Comparison of ENCODE assay signal across 8 mouse cellular contexts in the genomic region with DNA sequence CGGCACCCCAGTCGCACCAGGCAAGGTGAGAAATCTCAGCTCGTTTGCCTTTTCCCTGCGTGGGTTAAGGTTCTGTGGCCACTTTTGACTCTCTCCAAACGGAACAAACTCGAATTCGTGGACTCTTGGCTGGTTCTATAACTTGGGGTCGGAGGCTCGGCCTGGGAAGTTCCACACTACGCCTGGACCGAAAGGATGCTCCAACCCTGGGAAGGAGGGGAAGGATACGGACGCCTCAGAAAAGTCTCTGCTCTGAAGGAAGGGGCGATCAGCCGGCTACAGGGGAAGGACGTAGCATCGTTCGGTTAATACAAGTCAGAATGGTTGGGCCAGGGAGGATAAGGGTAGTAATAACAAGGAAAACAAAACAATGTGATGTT. TPM values are rescaled to one million over a fixed set of nuclear protein-coding genes. Genes with fewer than 3 reads are reported as not detected.
DNase-seq lines count a peak whose midpoint lies in the region; ATAC-seq and TF ChIP-seq lines count a peak whose summit lies in the region.

No protein-coding gene starts in this region.

- peak overlapping the region; percentile 82 for H3K4me2 ChIP-seq in heart, embryonic 13.5 days

- peak overlapping the region; percentile 66 for H3K27ac ChIP-seq in heart, embryonic 13.5 days (replicated peaks)
- no peak overlapping the region for H3K27ac ChIP-seq in MEL (ENCODE audit: control insufficient read depth, low read depth, low read length)

- TF ChIP-seq POLR2A in MEL (IDR thresholded peaks at IDR 0.05; ENCODE audit: control insufficient read depth in 1 of 2, insufficient read depth in 1 of 2, low read depth in 1 of 2, low read length in 2 of 2, poor library complexity in 1 of 2), result no peak

- no peaks in the 10 kb centered on the region for H3K36me3 ChIP-seq in heart, embryonic 13.5 days
- peaks cover 0 to 10% of the 10 kb centered on the region in 2 experiments; a peak in 2 of 4 replicates for H3K36me3 ChIP-seq in MEL (ENCODE audit: control insufficient read depth in 1 of 2, insufficient read depth in 2 of 2, low read length in 2 of 2)

- no peaks in the 10 kb centered on the region for H3K27me3 ChIP-seq in heart, embryonic 13.5 days (replicated peaks)
- no peaks in the 10 kb centered on the region for H3K27me3 ChIP-seq in MEL (ENCODE audit: control insufficient read depth in 1 of 2, insufficient read depth in 2 of 2, low read length in 2 of 2)

- TF ChIP-seq RAD21 in MEL (IDR thresholded peaks at IDR 0.05; ENCODE audit: low read depth, low read length), result no peak

- peak overlapping the region; percentile 80 for H3K4me3 ChIP-seq in heart, embryonic 13.5 days
- H3K4me3 ChIP-seq in MEL (ENCODE audit: control insufficient read depth in 1 of 2, insufficient read depth in 1 of 2, low read depth in 2 of 2, low read length in 2 of 2), result peak overlapping the region; percentile 76

- H3K4me1 ChIP-seq in heart, embryonic 13.5 days, result peaks cover 8% of the 10 kb centered on the region
- H3K4me1 ChIP-seq in MEL (ENCODE audit: control insufficient read depth in 1 of 2, insufficient read depth in 2 of 2, low read length in 2 of 2), result peaks cover 0 to 3% of the 10 kb centered on the region in 2 experiments; a peak in 2 of 4 replicates

- WGBS in heart, embryonic 13.5 days, result under 1% methylated on average over 18 of the region's 18 CpGs

- no peaks in the 10 kb centered on the region for H3K9me3 ChIP-seq in heart, embryonic 13.5 days
- H3K9me3 ChIP-seq in MEL (replicated peaks; ENCODE audit: insufficient read depth, low read length), result no peaks in the 10 kb centered on the region

- ATAC-seq in heart, embryonic 13.5 days (ENCODE audit: extremely low read depth, insufficient number of reproducible peaks, low FRiP score, low TSS enrichment), result peak; percentile 32; the same call in 1 of the 2 replicates
- ATAC-seq in hematopoietic stem cell, adult 5-6 weeks (replicated peaks in 1 of 2; ENCODE audit: insufficient read depth in 1 of 2, low FRiP score in 2 of 2, low TSS enrichment in 1 of 2, low read depth in 1 of 2, poor library complexity in 2 of 2, severe bottlenecking in 2 of 2), result peak; percentile 28 to 50; a peak in 3 of 4 replicates
- peak; percentile 41 for ATAC-seq in megakaryocyte progenitor cell, adult 5-6 weeks (replicated peaks; ENCODE audit: poor library complexity)

- no peak for TF ChIP-seq EP300 in MEL (IDR thresholded peaks at IDR 0.05; ENCODE audit: low read depth in 1 of 2, low read length in 2 of 2)

- H3K9ac ChIP-seq in heart, embryonic 13.5 days, result peak overlapping the region; percentile 90
- H3K9ac ChIP-seq in MEL (ENCODE audit: control insufficient read depth, low read depth, low read length, poor library complexity, severe bottlenecking), result peak overlapping the region; percentile 73

- no peak for DNase-seq in heart, adult 18-20 months
- DNase-seq in MEL (ENCODE audit: low read depth, low spot score), result no peak
- DNase-seq in right cerebral cortex, postnatal 14 days, result no peak
- DNase-seq in thymus, postnatal 0 days (ENCODE audit: low spot score), result no peak
- no peak for DNase-seq in kidney, adult 8-10 months

- no peaks in the 10 kb centered on the region for H3K79me2 ChIP-seq in MEL (ENCODE audit: control insufficient read depth, insufficient read depth, low read length, poor library complexity)

- no peak for TF ChIP-seq CTCF in MEL (IDR thresholded peaks at IDR 0.05 in 2 of 3, conservative IDR thresholded peaks at IDR 0.05 in 1 of 3; ENCODE audit: control insufficient read depth in 1 of 3, insufficient read depth in 1 of 3, low read depth in 2 of 3, low read length in 3 of 3, poor library complexity in 1 of 3, severe bottlenecking in 1 of 3)

TF ChIP-seq in MEL, 35 proteins besides CTCF, POLR2A, EP300 and RAD21:
- TF ChIP-seq MXI1 (IDR thresholded peaks at IDR 0.05; ENCODE audit: low read depth, low read length), result peak; percentile 5; the same call in 1 of the 2 replicates
- no peak for TF ChIP-seq BHLHE40 (IDR thresholded peaks at IDR 0.05; ENCODE audit: borderline replicate concordance, low read depth, low read length)

RNA-seq across cellular contexts. Expression of a gene that starts 0.3 kb away (rescaled TPM):
- polyA plus RNA-seq in heart, embryonic 13.5 days (2015; fragmentation: Nextera tagmentation; extraction: Ambion mirVana), result 12.7 and 14.7 TPM in 2 replicates
- total RNA-seq in heart, adult 18-20 months (2021), result 1 to 10 TPM; 3.2 to 4.5 TPM
- 12.3 and 14.5 TPM in 2 replicates for total RNA-seq in MEL (2012; rRNA removed)
- polyA plus RNA-seq in MEL (2012; ENCODE audit: insufficient read depth in 1 of 2, insufficient read length in 2 of 2, low read depth in 1 of 2, low replicate concordance in 2 of 2, missing spikeins in 1 of 2), result 10 to 100 TPM in 1 of 2 experiments, not detected in 1; 10.2 TPM
- total RNA-seq in hematopoietic stem cell, adult 5-6 weeks (2017), result 35.6 and 35.8 TPM in 2 replicates
- total RNA-seq in megakaryocyte progenitor cell, adult 5-6 weeks (2015), result 14.8 and 18.6 TPM in 2 replicates
- 9.7 and 14.1 TPM in 2 replicates for total RNA-seq in megakaryocyte progenitor cell, adult 5-6 weeks (2017)
- 14.2 and 14.5 TPM in 2 replicates for polyA plus RNA-seq in thymus, postnatal 0 days (2015; fragmentation: Nextera tagmentation; extraction: Ambion mirVana)

RNA-seq across cellular contexts. Expression of a gene that starts 11.6 kb away (rescaled TPM):
- polyA plus RNA-seq in heart, embryonic 13.5 days (2015; fragmentation: Nextera tagmentation; extraction: Ambion mirVana), result 47.4 and 52.6 TPM in 2 replicates
- 10 to 100 TPM; 44.0 to 51.0 TPM for total RNA-seq in heart, adult 18-20 months (2021)
- 85.1 and 103 TPM in 2 replicates for total RNA-seq in MEL (2012; rRNA removed)
- polyA plus RNA-seq in MEL (2012; ENCODE audit: insufficient read depth in 1 of 2, insufficient read length in 2 of 2, low read depth in 1 of 2, low replicate concordance in 2 of 2, missing spikeins in 1 of 2), result 100 to 1,000 TPM in 1 of 2 experiments, 10 to 100 TPM in 1; 63.7 to 102 TPM
- 97.0 and 111 TPM in 2 replicates for total RNA-seq in hematopoietic stem cell, adult 5-6 weeks (2017)
- 75.1 and 82.3 TPM in 2 replicates for total RNA-seq in megakaryocyte progenitor cell, adult 5-6 weeks (2015)
- total RNA-seq in megakaryocyte progenitor cell, adult 5-6 weeks (2017), result 102 and 109 TPM in 2 replicates
- polyA plus RNA-seq in thymus, postnatal 0 days (2015; fragmentation: Nextera tagmentation; extraction: Ambion mirVana), result 67.5 and 74.6 TPM in 2 replicates

RNA-seq across cellular contexts. Expression of a gene that starts 35.3 kb away (rescaled TPM):
- 0.17 and 0.28 TPM in 2 replicates for polyA plus RNA-seq in heart, embryonic 13.5 days (2015; fragmentation: Nextera tagmentation; extraction: Ambion mirVana)
- not detected for total RNA-seq in heart, adult 18-20 months (2021)
- not detected in 2 replicates for total RNA-seq in MEL (2012; rRNA removed)
- under 1 TPM in 1 of 2 experiments, not detected in 1; 0.04 TPM for polyA plus RNA-seq in MEL (2012; ENCODE audit: insufficient read depth in 1 of 2, insufficient read length in 2 of 2, low read depth in 1 of 2, low replicate concordance in 2 of 2, missing spikeins in 1 of 2)
- total RNA-seq in hematopoietic stem cell, adult 5-6 weeks (2017), result not detected in 2 replicates
- total RNA-seq in megakaryocyte progenitor cell, adult 5-6 weeks (2015), result not detected in 2 replicates
- not detected in 2 replicates for total RNA-seq in megakaryocyte progenitor cell, adult 5-6 weeks (2017)
- polyA plus RNA-seq in thymus, postnatal 0 days (2015; fragmentation: Nextera tagmentation; extraction: Ambion mirVana), result 0.09 and 0.12 TPM in 2 replicates

RNA-seq across cellular contexts. Expression of a gene that starts 58.0 kb away (rescaled TPM):
- polyA plus RNA-seq in heart, embryonic 13.5 days (2015; fragmentation: Nextera tagmentation; extraction: Ambion mirVana), result 10.1 and 11.1 TPM in 2 replicates
- 1 to 10 TPM; 2.7 to 3.6 TPM for total RNA-seq in heart, adult 18-20 months (2021)
- 12.8 and 13.0 TPM in 2 replicates for total RNA-seq in MEL (2012; rRNA removed)
- 10 to 100 TPM in 1 of 2 experiments, not detected in 1; 13.9 TPM for polyA plus RNA-seq in MEL (2012; ENCODE audit: insufficient read depth in 1 of 2, insufficient read length in 2 of 2, low read depth in 1 of 2, low replicate concordance in 2 of 2, missing spikeins in 1 of 2)
- 22.0 and 30.4 TPM in 2 replicates for total RNA-seq in hematopoietic stem cell, adult 5-6 weeks (2017)
- 26.4 and 27.1 TPM in 2 replicates for total RNA-seq in megakaryocyte progenitor cell, adult 5-6 weeks (2015)
- 16.6 and 23.1 TPM in 2 replicates for total RNA-seq in megakaryocyte progenitor cell, adult 5-6 weeks (2017)
- 20.1 and 24.0 TPM in 2 replicates for polyA plus RNA-seq in thymus, postnatal 0 days (2015; fragmentation: Nextera tagmentation; extraction: Ambion mirVana)

RNA-seq across cellular contexts. Expression of a gene that starts 58.3 kb away (rescaled TPM):
- not detected in 2 replicates for polyA plus RNA-seq in heart, embryonic 13.5 days (2015; fragmentation: Nextera tagmentation; extraction: Ambion mirVana)
- total RNA-seq in heart, adult 18-20 months (2021), result not detected
- 0.85 and 1.0 TPM in 2 replicates for total RNA-seq in MEL (2012; rRNA removed)
- not detected for polyA plus RNA-seq in MEL (2012; ENCODE audit: insufficient read depth in 1 of 2, insufficient read length in 2 of 2, low read depth in 1 of 2, low replicate concordance in 2 of 2, missing spikeins in 1 of 2)
- not detected in 2 replicates for total RNA-seq in hematopoietic stem cell, adult 5-6 weeks (2017)
- 0.42 TPM in 1 of 2 replicates, not detected in the other for total RNA-seq in megakaryocyte progenitor cell, adult 5-6 weeks (2015)
- total RNA-seq in megakaryocyte progenitor cell, adult 5-6 weeks (2017), result not detected in 2 replicates
- polyA plus RNA-seq in thymus, postnatal 0 days (2015; fragmentation: Nextera tagmentation; extraction: Ambion mirVana), result 0.40 TPM in 1 of 2 replicates, not detected in the other
